ENCODE assay signal across 8 mouse cellular contexts in genomic region chr1:149960734-149961424, GRCm38 (mm10). TPM values are rescaled to one million over a fixed set of nuclear protein-coding genes. Genes with fewer than 3 reads are reported as not detected.
DNase-seq lines count a peak whose midpoint lies in the region; ATAC-seq and TF ChIP-seq lines count a peak whose summit lies in the region.

Gene Pla2g4a (minus strand): TSS chr1:149961290.

- no peak for TF ChIP-seq CTCF in layer of hippocampus, adult 2 months (conservative IDR thresholded peaks at IDR 0.05)
- no peak for TF ChIP-seq CTCF in olfactory bulb, adult 2 months (IDR thresholded peaks at IDR 0.05; ENCODE audit: insufficient read depth, low read depth, low read length)

- peak within 1 kb of the TSS; percentile 74 for H3K9ac ChIP-seq in heart, embryonic 14.5 days (ENCODE audit: low read length)
- peak within 1 kb of the TSS; percentile 78 for H3K9ac ChIP-seq in lung, embryonic 16.5 days (ENCODE audit: low read length)

- ATAC-seq in heart, embryonic 14.5 days (ENCODE audit: insufficient number of reproducible peaks, insufficient read depth, low FRiP score, low read depth): no peak
- ATAC-seq in lung, embryonic 16.5 days (ENCODE audit: low read depth): peak; percentile 92

- H3K36me3 ChIP-seq in erythroblast, embryonic 14.5 days (ENCODE audit: control insufficient read depth): no peaks in the 10 kb centered on the region
- no peaks in the 10 kb centered on the region for H3K36me3 ChIP-seq in heart, embryonic 14.5 days (ENCODE audit: control insufficient read depth, insufficient read depth, low read length)
- no peaks in the 10 kb centered on the region for H3K36me3 ChIP-seq in lung, embryonic 16.5 days (ENCODE audit: control insufficient read depth, insufficient read depth, low read length)

- no peak for TF ChIP-seq POLR2A in olfactory bulb, adult 2 months (IDR thresholded peaks at IDR 0.05; ENCODE audit: insufficient read depth, low read depth, low read length)

- 11% methylated on average over 15 of the region's 15 CpGs for WGBS in heart, embryonic 14.5 days
- 7% methylated on average over 15 of the region's 15 CpGs for WGBS in lung, embryonic 16.5 days
- WGBS in olfactory bulb, adult 2 months: 21% methylated on average over 15 of the region's 15 CpGs

- peak within 1 kb of the TSS; percentile 43; the same call in 1 of the 2 replicates for H3K27ac ChIP-seq in layer of hippocampus, adult 2 months
- peak within 1 kb of the TSS; percentile 64 to 73 for H3K27ac ChIP-seq in heart, embryonic 14.5 days (replicated peaks in 1 of 2; ENCODE audit: control insufficient read depth in 1 of 2, insufficient read depth in 1 of 2, low read depth in 2 of 2, low read length in 2 of 2)
- H3K27ac ChIP-seq in lung, embryonic 16.5 days (ENCODE audit: low read length): peak within 1 kb of the TSS; percentile 92
- H3K27ac ChIP-seq in olfactory bulb, adult 2 months (ENCODE audit: insufficient read depth, low read depth, low read length): no peak within 1 kb of the TSS

- peak within 1 kb of the TSS; percentile 74 for H3K4me2 ChIP-seq in heart, embryonic 14.5 days (ENCODE audit: low read length)
- peak within 1 kb of the TSS; percentile 74 for H3K4me2 ChIP-seq in lung, embryonic 16.5 days (ENCODE audit: low read depth, low read length)

- H3K4me1 ChIP-seq in erythroblast, embryonic 14.5 days (ENCODE audit: control insufficient read depth): peaks cover 10% of the 10 kb centered on the region
- H3K4me1 ChIP-seq in heart, embryonic 14.5 days (ENCODE audit: control insufficient read depth in 2 of 2, insufficient read depth in 2 of 2, low read length in 2 of 2): peaks cover 0 to 2% of the 10 kb centered on the region in 2 experiments; a peak in 2 of 4 replicates
- H3K4me1 ChIP-seq in lung, embryonic 16.5 days (replicated peaks; ENCODE audit: control insufficient read depth, insufficient read depth, low read length): peaks cover 2% of the 10 kb centered on the region
- peaks cover 5% of the 10 kb centered on the region for H3K4me1 ChIP-seq in olfactory bulb, adult 2 months (ENCODE audit: control insufficient read depth, insufficient read depth, low read length)

- no peaks in the 10 kb centered on the region for H3K9me3 ChIP-seq in erythroblast, embryonic 14.5 days (ENCODE audit: control insufficient read depth, low read length)
- no peaks in the 10 kb centered on the region for H3K9me3 ChIP-seq in heart, embryonic 14.5 days (ENCODE audit: control insufficient read depth, low read length)
- H3K9me3 ChIP-seq in lung, embryonic 16.5 days (ENCODE audit: control insufficient read depth, low read length): no peaks in the 10 kb centered on the region

- peak within 1 kb of the TSS; percentile 51 for H3K4me3 ChIP-seq in layer of hippocampus, adult 2 months
- H3K4me3 ChIP-seq in erythroblast, embryonic 14.5 days (replicated peaks): peak within 1 kb of the TSS; percentile 69
- peak within 1 kb of the TSS; percentile 55 to 64 for H3K4me3 ChIP-seq in heart, embryonic 14.5 days (ENCODE audit: control insufficient read depth in 1 of 2, insufficient read depth in 1 of 2, low read depth in 1 of 2, low read length in 2 of 2)
- H3K4me3 ChIP-seq in lung, embryonic 16.5 days (ENCODE audit: low read length): peak within 1 kb of the TSS; percentile 66
- H3K4me3 ChIP-seq in olfactory bulb, adult 2 months (ENCODE audit: insufficient read depth, low read depth, low read length): peak within 1 kb of the TSS; percentile 39

- H3K27me3 ChIP-seq in erythroblast, embryonic 14.5 days (ENCODE audit: control insufficient read depth): no peaks in the 10 kb centered on the region
- no peaks in the 10 kb centered on the region for H3K27me3 ChIP-seq in heart, embryonic 14.5 days (ENCODE audit: control insufficient read depth, insufficient read depth, low read length)
- H3K27me3 ChIP-seq in lung, embryonic 16.5 days (ENCODE audit: control insufficient read depth, insufficient read depth, low read depth, low read length): no peaks in the 10 kb centered on the region

- no peak for DNase-seq in layer of hippocampus, adult 2 months (ENCODE audit: low spot score in 2 of 2)
- no peak for DNase-seq in layer of hippocampus, adult 9-10 months (ENCODE audit: low spot score)
- peak; percentile 69 for DNase-seq in kidney, postnatal 10 days
- peak; percentile 8 to 12 for DNase-seq in thymus, postnatal 36 days

RNA-seq across cellular contexts. Expression of gene Pla2g4a, which starts in this region (rescaled TPM):
- total RNA-seq in layer of hippocampus, adult 2 months (2021): 1 to 10 TPM; 1.5 to 1.6 TPM
- polyA plus RNA-seq in erythroblast, embryonic 14.5 days (2012): 0.03 TPM in 1 of 2 replicates, not detected in the other
- 4.2 and 4.8 TPM in 2 replicates for polyA plus RNA-seq in heart, embryonic 14.5 days (2014; fragmentation: Nextera tagmentation; extraction: Ambion mirVana)
- 13.7 and 14.4 TPM in 2 replicates for polyA plus RNA-seq in lung, embryonic 16.5 days (2015; fragmentation: Nextera tagmentation; extraction: Ambion mirVana)
- polyA plus RNA-seq in olfactory bulb, adult 2 months (2012; ENCODE audit: insufficient read depth, insufficient read length, low replicate concordance, missing spikeins): not detected in 2 replicates

Comparison
In these comparisons a context has a peak if more than half of its experiments do, and no peak if none do; other contexts are left out.
1. DNase-seq: peak in kidney, postnatal 10 days (single experiment) and thymus, postnatal 36 days (2 of 2); none in layer of hippocampus, adult 2 months (0 of 2) and layer of hippocampus, adult 9-10 months (single experiment).
2. Peak in every context shown above with its lines, with median percentiles within 50 percentile points of each other: H3K4me3 ChIP-seq.